Mouse (Mus musculus) thymus, adult 2 months (tissue): Measurements from ENCODE around the gene Crtc1.

ENCODE experiments used
- CTCF ChIP-seq: fragments of 200-500 bp; IDR thresholded peaks from 2 replicates; pipeline ENCODE4 v1.5.1; 2012; ENCODE audit warnings: mild to moderate bottlenecking, control low read depth, low read length, moderate library complexity, borderline replicate concordance; ENCODE audit not compliant: control insufficient read depth, poor library complexity, insufficient read depth; ENCODE audit errors: extremely low read depth
- POLR2A ChIP-seq: fragments of 200-500 bp; IDR thresholded peaks from 2 replicates; pipeline ENCODE4 v1.6.1; 2012; ENCODE audit warnings: mild to moderate bottlenecking, low read length, control low read depth, moderate library complexity; ENCODE audit not compliant: control insufficient read depth, poor library complexity, insufficient read depth; ENCODE audit errors: extremely low read depth

DNA sequence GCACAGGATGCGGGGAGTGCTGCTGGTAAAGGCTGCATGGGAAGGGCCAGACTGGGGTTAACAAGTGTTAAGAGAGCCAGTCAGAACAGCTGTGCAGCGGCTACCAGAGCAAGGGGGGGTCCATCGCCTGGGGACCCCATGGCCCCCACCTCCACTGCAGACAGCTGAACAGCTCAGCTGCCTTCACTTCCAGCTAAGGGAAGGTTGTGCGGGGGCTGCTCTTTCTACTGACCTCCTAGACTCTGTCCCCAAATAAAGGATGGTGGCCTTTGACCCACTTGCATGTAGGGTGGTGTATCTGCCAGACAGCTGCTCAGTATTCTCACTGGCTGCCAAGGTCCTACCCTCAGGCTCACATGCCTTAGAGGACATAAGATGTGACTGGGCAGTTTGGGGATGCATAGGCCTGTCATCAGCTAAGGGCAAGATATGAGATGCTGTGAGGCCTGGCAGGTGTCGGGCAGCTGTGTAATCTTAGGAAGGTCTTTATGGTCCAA lies 27.9 kb upstream of the Crtc1 start:
- TF ChIP-seq POLR2A (no peak), CTCF (no peak)
